Mouse (Mus musculus): Measurements from ENCODE around the gene Cdc40. TPM values are rescaled to one million over a fixed set of nuclear protein-coding genes. Genes with fewer than 3 reads are reported as not detected.
A peak's percentile ranks its signal among the peaks of the same experiment; 100 is the strongest.

Gene Cdc40
- 25.0 and 28.2 TPM in 2 replicates for polyA plus RNA-seq (2015; fragmentation: Nextera tagmentation; extraction: Ambion mirVana)

- no peaks in the 10 kb centered on the region for H3K36me3 ChIP-seq (ENCODE audit: insufficient read depth, low read length)
- peak within 1 kb of the TSS; percentile 67 for H3K4me3 ChIP-seq (replicated peaks; ENCODE audit: low read depth, low read length)
- H3K27me3 ChIP-seq (ENCODE audit: insufficient read depth, low read length): no peaks in the 10 kb centered on the region
- peaks cover 7% of the 10 kb centered on the region; the same call in 1 of the 2 replicates for H3K4me1 ChIP-seq (replicated peaks; ENCODE audit: insufficient read depth, low read length)
- TF ChIP-seq CTCF (IDR thresholded peaks at IDR 0.05; ENCODE audit: low read depth): peak; percentile 41; the same call in 1 of the 2 replicates
- under 1% methylated on average over 44 of the region's 44 CpGs for WGBS
- ATAC-seq (replicated peaks; ENCODE audit: low FRiP score, low read depth) (peak; percentile 97), DNase-seq (ENCODE audit: low spot score) (peak; percentile 100)
- H3K9ac ChIP-seq (ENCODE audit: low read depth, low read length): peak within 1 kb of the TSS; percentile 79
- H3K4me2 ChIP-seq (ENCODE audit: low read length): peak within 1 kb of the TSS; percentile 80
- peak within 1 kb of the TSS; percentile 76 for H3K27ac ChIP-seq
- H3K9me3 ChIP-seq (replicated peaks; ENCODE audit: low read length): no peaks in the 10 kb centered on the region
These were observed at the start of gene Cdc40, which contains the start of gene Wasf1 for GRCm38 (mm10) chr10:40882831-40883643. Gene Cdc40 (minus strand): TSS chr10:40883311. Gene Wasf1 (plus strand): TSS chr10:40883475.

DNA sequence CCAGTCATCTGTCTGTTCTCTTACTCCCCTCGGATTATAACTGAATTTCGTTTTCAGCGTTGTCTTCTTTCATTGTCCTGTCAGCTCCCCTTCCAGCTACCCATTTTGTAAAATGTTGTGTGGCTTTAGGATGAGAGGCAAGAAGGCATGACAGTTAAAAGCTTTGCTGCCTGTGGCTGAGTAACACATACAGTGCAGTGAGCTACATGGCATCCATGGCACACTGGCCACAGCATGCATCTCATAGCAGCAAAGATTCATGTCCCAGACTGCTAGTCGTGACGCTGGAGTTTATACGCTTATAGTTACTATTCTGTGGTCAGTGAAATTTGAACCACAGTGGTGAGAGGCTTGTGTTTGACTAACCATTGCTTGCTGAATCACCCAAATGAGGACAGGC lies 36.4 kb upstream of the Cdc40 start:
- Histone ChIP-seq H3K36me3 (ENCODE audit: insufficient read depth, low read length) (peaks cover 3% of the 10 kb centered on the region; the same call in 1 of the 2 replicates), H3K27me3 (ENCODE audit: insufficient read depth, low read length) (no peaks in the 10 kb centered on the region), H3K9ac (ENCODE audit: low read depth, low read length) (no peak overlapping the region), H3K4me2 (ENCODE audit: low read length) (no peak overlapping the region), H3K4me3 (replicated peaks; ENCODE audit: low read depth, low read length) (no peak overlapping the region), H3K9me3 (replicated peaks; ENCODE audit: low read length) (no peaks in the 10 kb centered on the region), H3K27ac (no peak overlapping the region), H3K4me1 (replicated peaks; ENCODE audit: insufficient read depth, low read length) (no peaks in the 10 kb centered on the region)
- no peak for TF ChIP-seq CTCF (IDR thresholded peaks at IDR 0.05; ENCODE audit: low read depth)
- no peak for DNase-seq (ENCODE audit: low spot score)
- ATAC-seq (replicated peaks; ENCODE audit: low FRiP score, low read depth): no peak
- WGBS: 73% methylated on average over 6 of the region's 6 CpGs

DNA sequence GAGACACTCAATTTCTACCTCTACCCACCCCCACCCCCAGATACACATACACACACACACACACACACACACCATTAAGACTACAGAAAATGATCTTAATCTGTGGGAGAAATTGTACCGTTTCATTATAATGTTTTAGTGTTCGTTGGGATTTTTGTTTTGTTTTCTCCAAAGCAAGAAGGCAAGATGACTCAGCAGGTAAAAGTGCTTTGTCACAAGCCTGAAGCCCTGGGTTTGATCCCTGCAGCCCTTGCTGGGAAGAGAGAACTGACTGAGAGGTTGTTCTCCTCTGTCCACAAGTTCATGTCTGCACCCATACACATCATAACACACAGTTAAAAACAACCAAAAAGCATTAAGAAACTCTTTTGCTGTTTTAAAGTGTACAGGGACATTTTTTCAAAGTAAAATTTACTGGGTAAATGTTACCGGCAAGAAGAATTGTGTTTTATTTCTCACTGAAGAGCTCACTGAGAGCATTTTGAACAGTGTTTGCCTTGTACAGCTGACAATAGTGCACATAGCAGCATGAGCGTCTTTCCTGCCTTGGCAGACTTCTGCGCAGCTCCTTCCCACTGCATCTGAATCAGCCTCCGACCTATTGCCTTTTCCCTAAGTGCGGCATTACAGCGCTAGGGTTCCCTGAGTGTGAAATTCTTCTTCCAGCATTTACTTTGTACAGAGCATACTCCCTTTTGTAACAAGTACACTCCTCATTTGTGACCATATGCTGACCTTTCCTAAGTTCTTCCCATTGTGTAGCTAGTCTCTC lies 35.7 kb upstream of the Cdc40 start:
- no peak for DNase-seq (ENCODE audit: low spot score)

DNA sequence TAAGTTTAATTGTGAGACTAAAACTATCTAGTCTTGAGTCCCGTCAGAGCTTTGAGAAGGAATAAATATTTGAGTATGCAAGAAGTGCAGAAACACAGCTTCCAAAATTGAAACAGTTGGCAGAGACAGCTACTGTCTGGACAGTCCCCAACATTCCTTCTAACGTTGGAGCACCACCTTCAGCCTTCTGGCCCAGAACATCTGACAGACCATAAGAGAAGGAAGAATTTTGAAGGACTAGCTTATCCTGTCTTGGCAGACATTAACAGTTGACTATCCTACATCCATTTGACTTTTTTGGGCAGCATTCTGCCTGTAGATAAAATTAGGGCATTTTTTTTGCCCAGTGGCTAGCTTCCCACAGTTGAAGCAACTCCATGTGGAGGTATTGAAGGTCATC lies 32.1 kb upstream of the Cdc40 start:
- DNase-seq (ENCODE audit: low spot score) (no peak), ATAC-seq (replicated peaks; ENCODE audit: low FRiP score, low read depth) (no peak)
- Histone ChIP-seq H3K9ac (ENCODE audit: low read depth, low read length) (no peak overlapping the region), H3K9me3 (replicated peaks; ENCODE audit: low read length) (no peaks in the 10 kb centered on the region), H3K4me2 (ENCODE audit: low read length) (no peak overlapping the region), H3K36me3 (ENCODE audit: insufficient read depth, low read length) (no peaks in the 10 kb centered on the region), H3K27ac (no peak overlapping the region), H3K4me3 (replicated peaks; ENCODE audit: low read depth, low read length) (no peak overlapping the region), H3K4me1 (replicated peaks; ENCODE audit: insufficient read depth, low read length) (no peaks in the 10 kb centered on the region), H3K27me3 (ENCODE audit: insufficient read depth, low read length) (no peaks in the 10 kb centered on the region)
- 79% methylated on average over 2 of the region's 2 CpGs for WGBS
- TF ChIP-seq CTCF (IDR thresholded peaks at IDR 0.05; ENCODE audit: low read depth): no peak

More for the DNA sequence above, 35.7 kb upstream of the Cdc40 start:
- H3K27me3 ChIP-seq (ENCODE audit: insufficient read depth, low read length): no peaks in the 10 kb centered on the region
- no peaks in the 10 kb centered on the region for H3K4me1 ChIP-seq (replicated peaks; ENCODE audit: insufficient read depth, low read length)
- no peaks in the 10 kb centered on the region for H3K9me3 ChIP-seq (replicated peaks; ENCODE audit: low read length)
- ATAC-seq (replicated peaks; ENCODE audit: low FRiP score, low read depth): no peak
- H3K27ac ChIP-seq: no peak overlapping the region
- WGBS: 83% methylated on average over 8 of the region's 8 CpGs
- TF ChIP-seq CTCF (IDR thresholded peaks at IDR 0.05; ENCODE audit: low read depth): no peak
- no peak overlapping the region for H3K4me2 ChIP-seq (ENCODE audit: low read length)
- no peak overlapping the region for H3K9ac ChIP-seq (ENCODE audit: low read depth, low read length)
- H3K36me3 ChIP-seq (ENCODE audit: insufficient read depth, low read length): peaks cover 3% of the 10 kb centered on the region; the same call in 1 of the 2 replicates
- no peak overlapping the region for H3K4me3 ChIP-seq (replicated peaks; ENCODE audit: low read depth, low read length)

GRCm38 (mm10) chr10:40910811-40911210 lies 27.7 kb upstream of the Cdc40 start:
- TF ChIP-seq CTCF (IDR thresholded peaks at IDR 0.05; ENCODE audit: low read depth): no peak
- Histone ChIP-seq H3K4me1 (replicated peaks; ENCODE audit: insufficient read depth, low read length) (no peaks in the 10 kb centered on the region), H3K4me2 (ENCODE audit: low read length) (no peak overlapping the region), H3K9ac (ENCODE audit: low read depth, low read length) (no peak overlapping the region), H3K36me3 (ENCODE audit: insufficient read depth, low read length) (no peaks in the 10 kb centered on the region), H3K27ac (no peak overlapping the region), H3K4me3 (replicated peaks; ENCODE audit: low read depth, low read length) (no peak overlapping the region), H3K9me3 (replicated peaks; ENCODE audit: low read length) (no peaks in the 10 kb centered on the region), H3K27me3 (ENCODE audit: insufficient read depth, low read length) (no peaks in the 10 kb centered on the region)
- ATAC-seq (replicated peaks; ENCODE audit: low FRiP score, low read depth): no peak
- peak; percentile 29 for DNase-seq (ENCODE audit: low spot score)
- 68% methylated on average over 2 of the region's 2 CpGs for WGBS

GRCm38 (mm10) chr10:40908580-40908979 lies 25.5 kb upstream of the Cdc40 start:
- ATAC-seq (replicated peaks; ENCODE audit: low FRiP score, low read depth) (no peak), DNase-seq (ENCODE audit: low spot score) (no peak)
- no peak overlapping the region for H3K27ac ChIP-seq
- no peaks in the 10 kb centered on the region for H3K9me3 ChIP-seq (replicated peaks; ENCODE audit: low read length)
- WGBS: 44% methylated on average over 2 of the region's 2 CpGs
- H3K27me3 ChIP-seq (ENCODE audit: insufficient read depth, low read length): no peaks in the 10 kb centered on the region
- H3K4me2 ChIP-seq (ENCODE audit: low read length): no peak overlapping the region
- no peaks in the 10 kb centered on the region for H3K36me3 ChIP-seq (ENCODE audit: insufficient read depth, low read length)
- no peaks in the 10 kb centered on the region for H3K4me1 ChIP-seq (replicated peaks; ENCODE audit: insufficient read depth, low read length)
- no peak overlapping the region for H3K4me3 ChIP-seq (replicated peaks; ENCODE audit: low read depth, low read length)
- no peak for TF ChIP-seq CTCF (IDR thresholded peaks at IDR 0.05; ENCODE audit: low read depth)
- H3K9ac ChIP-seq (ENCODE audit: low read depth, low read length): no peak overlapping the region

Measured in kidney, postnatal 0 days (tissue).